Mouse (Mus musculus) liver, adult 2 months (tissue): ENCODE results near the gene Srms.

Experiments used
- CTCF ChIP-seq: fragments of 200-500 bp; IDR thresholded peaks from 2 replicates; pipeline ENCODE4 v1.5.1; 2011; ENCODE audit warnings: low read depth, low read length, control low read depth
- POLR2A ChIP-seq: fragments of 200-500 bp; IDR thresholded peaks from 2 replicates; pipeline ENCODE4 v1.6.1; 2011; ENCODE audit warnings: low read length, control low read depth; ENCODE audit not compliant: insufficient read depth; ENCODE audit errors: extremely low read depth

DNA sequence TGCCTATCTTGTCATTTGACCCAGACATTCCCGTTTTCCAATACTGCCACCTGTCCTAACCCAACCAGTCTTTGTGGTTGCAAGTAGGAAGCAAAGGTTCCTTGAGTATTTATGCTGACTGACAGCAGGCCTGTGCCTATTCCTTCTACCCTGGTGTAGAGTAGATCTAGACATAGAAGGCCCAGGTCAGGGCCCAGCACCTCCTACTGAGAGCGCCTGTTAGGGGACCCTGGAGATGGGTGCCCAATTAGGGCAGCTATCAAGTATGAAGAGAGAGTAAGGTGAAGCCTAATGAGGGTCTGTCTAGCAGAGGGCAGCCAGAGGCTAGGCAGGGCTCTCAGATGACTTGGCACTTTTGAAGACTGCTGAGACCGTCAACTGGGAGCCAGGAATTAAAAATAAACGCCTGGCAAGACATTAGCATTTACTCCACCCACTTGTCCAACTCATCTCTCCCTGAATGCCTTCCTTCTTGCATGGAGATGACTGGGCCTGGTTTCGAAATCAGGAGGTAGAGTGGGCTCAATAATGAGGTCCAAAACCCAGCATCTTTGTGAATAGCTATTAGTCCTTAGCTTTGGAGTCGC is 55.2 kb downstream of the Srms start:
- TF ChIP-seq POLR2A = no peak
- no peak for TF ChIP-seq CTCF
